Mouse (Mus musculus) testis, postnatal 10 days (tissue): ENCODE measurements at regions not wholly inside any gene's neighbourhood (a gene's known extent, or its start where the extent isn't known, plus 50 kb on each side); places are given as distances from the start of the nearest gene placed in this dataset.

Experiments
- DNase-seq: peaks from one replicate; pipeline ENCODE4 v3.0.0; 2021; ENCODE audit warnings: low spot score

- no peak for DNase-seq
These were observed 903.3 kb downstream of the Mrps31 start for GRCm38 (mm10) chr8:23314275-23315123.

- DNase-seq: peak; percentile 62
These were observed 908.4 kb downstream of the Mrps31 start for GRCm38 (mm10) chr8:23319556-23319955.

GRCm38 (mm10) chr8:23321166-23321565 is 910.0 kb downstream of the Mrps31 start:
- DNase-seq: no peak

GRCm38 (mm10) chr8:23327283-23327682 is 916.1 kb downstream of the Mrps31 start:
- no peak for DNase-seq

- peak; percentile 56 for DNase-seq
These were observed 933.0 kb downstream of the Mrps31 start for GRCm38 (mm10) chr8:23344161-23344560.

- DNase-seq: no peak
These were observed 940.3 kb downstream of the Mrps31 start for GRCm38 (mm10) chr8:23351367-23351930.

- DNase-seq: no peak
These were observed 941.3 kb downstream of the Mrps31 start for GRCm38 (mm10) chr8:23352259-23353106.

- DNase-seq: no peak
These were observed 949.0 kb downstream of the Mrps31 start for GRCm38 (mm10) chr8:23360061-23360622.

- no peak for DNase-seq
These were observed 949.7 kb downstream of the Mrps31 start for GRCm38 (mm10) chr8:23360850-23361274.
